Mouse (Mus musculus) liver, embryonic 11.5 days (tissue): ENCODE measurements around the gene Mbtps1. TPM values are rescaled to one million over a fixed set of nuclear protein-coding genes. Genes with fewer than 3 reads are reported as not detected.

ENCODE experiments used
- ATAC-seq: fragments of 200-750 bp; cut with Nextera tagmentation; replicated peaks from 2 replicates; pipeline ENCODE4 v1.8.0; 2017; ENCODE audit warnings: moderate number of reproducible peaks, mild to moderate bottlenecking, moderate TSS enrichment, moderate library complexity; ENCODE audit not compliant: low FRiP score
- DNase-seq: peaks from one replicate; pipeline ENCODE4 v3.0.0-alpha.2; 2017; ENCODE audit warnings: low spot score
- H3K27ac ChIP-seq: fragments of 300-500 bp; sonication (generic); 2 replicates; pipeline ENCODE4 v1.5.1; 2014; ENCODE audit warnings: mild to moderate bottlenecking, low read depth, low read length, control low read depth
- H3K27me3 ChIP-seq: fragments of 300-500 bp; sonication (generic); replicated peaks from 2 replicates; pipeline ENCODE4 v1.6.1; 2014; ENCODE audit warnings: low read length, mixed read lengths; ENCODE audit not compliant: control insufficient read depth, insufficient read depth
- H3K36me3 ChIP-seq: fragments of 300-500 bp; sonication (generic); 2 replicates; pipeline ENCODE4 v1.6.1; 2014; ENCODE audit warnings: mild to moderate bottlenecking, low read length, moderate library complexity, mixed read lengths; ENCODE audit not compliant: control insufficient read depth, insufficient read depth
- H3K4me1 ChIP-seq: fragments of 300-500 bp; sonication (generic); replicated peaks from 2 replicates; pipeline ENCODE4 v1.6.1; 2014; ENCODE audit warnings: low read length, mixed read lengths; ENCODE audit not compliant: control insufficient read depth, insufficient read depth
- H3K4me2 ChIP-seq: fragments of 300-500 bp; sonication (generic); 2 replicates; pipeline ENCODE4 v1.6.1; 2014; ENCODE audit warnings: mild to moderate bottlenecking, control low read depth, moderate library complexity
- H3K4me3 ChIP-seq: fragments of 300-500 bp; sonication (generic); 2 replicates; pipeline ENCODE4 v1.5.1; 2014; ENCODE audit warnings: low read depth, low read length, control low read depth
- H3K9ac ChIP-seq: fragments of 300-500 bp; sonication (generic); 2 replicates; pipeline ENCODE4 v1.6.1; 2014; ENCODE audit warnings: low read depth, low read length, control low read depth
- H3K9me3 ChIP-seq: fragments of 300-500 bp; sonication (generic); 2 replicates; pipeline ENCODE4 v1.6.1; 2016; ENCODE audit warnings: low read length, inconsistent platforms, mixed read lengths; ENCODE audit not compliant: control insufficient read depth
- WGBS: fragments of 180-500 bp; shearing (Covaris S2); extraction: QIAGEN DNeasy Blood & Tissue Kit; methylation state at CpG from one replicate; pipeline ENCODE4 v1.1.7; 2014; 5-methylcytosine and 5-hydroxymethylcytosine counted together
- polyA plus RNA-seq: library from polyadenylated mRNA; unstranded; fragments of >200 nt; fragmentation: Nextera tagmentation; extraction: Ambion mirVana; gene quantifications from 2 replicates; pipeline ENCODE4 v1.2.1, GENCODE M21; 2014

Mbtps1 gene
- polyA plus RNA-seq, 1 experiment from 2014 or later: 68.6 TPM

GRCm38 (mm10) chr8:119505488-119505887 lies 53.0 kb downstream of the Mbtps1 start:
- H3K27me3 ChIP-seq: peaks cover 6% of the 10 kb centered on the region
- H3K27ac ChIP-seq: no peak overlapping the region
- ATAC-seq: no peak
- H3K4me3 ChIP-seq: no peak overlapping the region
- 42% methylated on average over 9 of the region's 9 CpGs for WGBS
- H3K36me3 ChIP-seq: peaks cover 23% of the 10 kb centered on the region
- no peak overlapping the region for H3K4me2 ChIP-seq
- H3K9ac ChIP-seq: no peak overlapping the region
- H3K9me3 ChIP-seq: no peaks in the 10 kb centered on the region
- no peak for DNase-seq
- H3K4me1 ChIP-seq: no peaks in the 10 kb centered on the region

DNA sequence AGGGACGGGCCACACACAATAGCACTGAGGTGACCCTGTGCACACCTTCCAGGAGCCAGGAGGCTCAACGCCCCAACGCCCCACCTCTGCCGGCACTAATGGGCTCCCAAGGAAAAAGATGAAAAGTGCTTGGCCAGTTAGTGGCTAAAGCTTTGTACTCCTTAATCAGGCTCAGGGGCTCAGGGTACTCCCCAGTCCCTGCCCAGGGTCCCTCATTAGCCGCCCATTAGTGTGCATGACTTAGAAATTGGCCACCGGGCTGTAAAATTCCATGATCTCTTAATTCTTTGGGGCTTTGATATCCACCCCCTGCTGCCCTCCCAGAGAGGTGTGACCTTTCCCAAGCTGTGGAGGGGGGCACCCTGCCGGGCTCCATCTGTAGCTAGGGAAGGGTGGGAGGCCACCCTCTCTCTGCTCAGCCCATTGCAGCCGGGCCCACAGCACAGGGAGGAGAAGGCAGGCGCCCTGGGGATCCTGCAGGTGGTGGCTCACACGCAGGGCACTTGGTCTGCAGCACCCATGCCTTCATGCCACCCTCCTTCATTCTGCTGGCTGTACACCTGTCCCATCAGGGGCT lies 55.3 kb downstream of the Mbtps1 start:
- Histone ChIP-seq H3K4me1 (no peaks in the 10 kb centered on the region), H3K4me2 (no peak overlapping the region), H3K4me3 (no peak overlapping the region), H3K27ac (no peak overlapping the region), H3K36me3 (peaks cover 8% of the 10 kb centered on the region; the same call in 1 of the 2 replicates), H3K9me3 (no peaks in the 10 kb centered on the region), H3K27me3 (peaks cover 6% of the 10 kb centered on the region), H3K9ac (no peak overlapping the region)
- ATAC-seq (no peak), DNase-seq (no peak)
- WGBS: 54% methylated on average over 10 of the region's 10 CpGs

- DNase-seq (no peak), ATAC-seq (no peak)
- no peak overlapping the region for H3K4me2 ChIP-seq
- H3K9me3 ChIP-seq: no peaks in the 10 kb centered on the region
- H3K4me1 ChIP-seq: no peaks in the 10 kb centered on the region
- no peak overlapping the region for H3K4me3 ChIP-seq
- H3K27me3 ChIP-seq: peaks cover 6% of the 10 kb centered on the region
- H3K9ac ChIP-seq: no peak overlapping the region
- H3K27ac ChIP-seq: no peak overlapping the region
- H3K36me3 ChIP-seq: peaks cover under 1% of the 10 kb centered on the region; the same call in 1 of the 2 replicates
- WGBS: 45% methylated on average over 4 of the region's 4 CpGs
Observed at GRCm38 (mm10) chr8:119502111-119502510, 56.4 kb downstream of the Mbtps1 start.

DNA sequence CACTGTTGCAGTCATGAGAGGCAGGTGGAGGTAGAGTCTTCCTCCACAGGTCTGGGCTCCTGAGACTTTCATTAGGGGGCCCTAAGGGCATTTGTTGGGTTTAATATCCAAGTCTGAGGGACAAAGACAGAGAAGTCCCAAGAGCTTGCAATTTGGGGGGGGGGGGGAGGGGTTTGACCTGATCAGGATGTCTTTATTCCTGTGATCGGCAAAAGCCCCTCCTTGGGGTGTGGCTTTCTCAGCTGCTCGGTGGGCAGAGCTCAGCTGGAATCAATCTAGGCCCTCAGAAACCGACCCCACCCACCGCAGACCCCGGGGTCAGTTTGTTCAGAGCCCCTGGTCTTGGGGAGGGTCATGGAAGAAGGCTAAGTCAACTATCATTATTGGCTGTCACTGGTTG lies 56.9 kb downstream of the Mbtps1 start, which contains the start of gene Slc38a8:
Gene Slc38a8 (minus strand): TSS at position 101 of the 400 bp plus-strand sequence.
- no peak within 1 kb of the TSS for H3K27ac ChIP-seq
- no peak within 1 kb of the TSS for H3K9ac ChIP-seq
- no peak for DNase-seq
- no peak within 1 kb of the TSS for H3K4me3 ChIP-seq
- WGBS: 46% methylated on average over 5 of the region's 5 CpGs
- no peaks in the 10 kb centered on the region for H3K4me1 ChIP-seq
- no peak for ATAC-seq
- no peaks in the 10 kb centered on the region for H3K9me3 ChIP-seq
- no peak within 1 kb of the TSS for H3K4me2 ChIP-seq
- no peaks in the 10 kb centered on the region for H3K36me3 ChIP-seq
- H3K27me3 ChIP-seq: peaks cover 7% of the 10 kb centered on the region

DNA sequence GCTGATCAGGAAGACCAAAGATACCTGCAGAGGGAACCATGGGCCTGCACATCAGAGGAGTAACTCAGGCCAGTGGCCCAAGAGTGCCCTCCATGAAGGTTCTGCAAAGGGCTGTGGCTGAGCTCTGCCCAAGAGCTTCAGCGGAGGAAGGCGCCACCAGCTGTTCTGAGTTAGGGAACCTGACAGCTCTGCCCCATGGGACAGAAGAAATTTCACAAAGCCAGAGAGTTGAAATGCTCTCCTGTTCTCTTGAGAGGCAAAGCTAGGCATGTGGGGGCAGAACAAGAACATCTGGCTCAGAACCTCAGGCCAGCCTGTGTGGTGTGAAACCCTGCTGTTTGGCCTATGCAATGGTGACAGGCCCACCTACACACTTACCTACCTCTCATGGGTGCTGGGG lies 58.7 kb downstream of the Mbtps1 start:
- Histone ChIP-seq H3K27me3 (peaks cover 14% of the 10 kb centered on the region), H3K9ac (no peak overlapping the region), H3K4me2 (no peak overlapping the region), H3K4me3 (no peak overlapping the region), H3K27ac (no peak overlapping the region), H3K9me3 (no peaks in the 10 kb centered on the region), H3K36me3 (no peaks in the 10 kb centered on the region), H3K4me1 (no peaks in the 10 kb centered on the region)
- DNase-seq: no peak
- 89% methylated on average over 2 of the region's 2 CpGs for WGBS
- no peak for ATAC-seq

DNA sequence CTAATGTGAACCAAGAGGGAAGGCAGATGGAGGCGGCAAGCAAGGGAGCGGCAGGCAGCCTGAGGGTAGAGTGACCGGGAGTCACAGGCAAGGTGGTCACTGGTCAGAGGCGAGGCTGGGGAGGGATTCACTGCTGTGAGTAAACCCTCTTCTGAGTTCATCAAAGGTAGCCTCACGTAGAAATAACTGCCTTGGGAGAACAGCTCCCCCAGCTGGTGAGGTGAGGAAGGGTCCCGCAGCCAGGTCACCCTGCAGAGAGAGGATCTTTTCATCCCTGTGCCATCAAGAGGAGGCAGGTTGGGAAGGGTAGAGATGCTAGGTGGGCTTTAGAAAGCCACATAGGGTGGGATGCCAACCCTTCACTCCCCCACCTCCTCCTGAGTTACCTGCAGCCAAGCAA lies 61.7 kb downstream of the Mbtps1 start:
- WGBS: 26% methylated on average over 6 of the region's 6 CpGs
- no peak overlapping the region for H3K4me3 ChIP-seq
- no peaks in the 10 kb centered on the region for H3K36me3 ChIP-seq
- H3K4me2 ChIP-seq: no peak overlapping the region
- H3K9ac ChIP-seq: no peak overlapping the region
- DNase-seq: no peak
- no peak for ATAC-seq
- H3K27ac ChIP-seq: no peak overlapping the region
- H3K9me3 ChIP-seq: no peaks in the 10 kb centered on the region
- H3K4me1 ChIP-seq: no peaks in the 10 kb centered on the region
- peaks cover 18% of the 10 kb centered on the region for H3K27me3 ChIP-seq

DNA sequence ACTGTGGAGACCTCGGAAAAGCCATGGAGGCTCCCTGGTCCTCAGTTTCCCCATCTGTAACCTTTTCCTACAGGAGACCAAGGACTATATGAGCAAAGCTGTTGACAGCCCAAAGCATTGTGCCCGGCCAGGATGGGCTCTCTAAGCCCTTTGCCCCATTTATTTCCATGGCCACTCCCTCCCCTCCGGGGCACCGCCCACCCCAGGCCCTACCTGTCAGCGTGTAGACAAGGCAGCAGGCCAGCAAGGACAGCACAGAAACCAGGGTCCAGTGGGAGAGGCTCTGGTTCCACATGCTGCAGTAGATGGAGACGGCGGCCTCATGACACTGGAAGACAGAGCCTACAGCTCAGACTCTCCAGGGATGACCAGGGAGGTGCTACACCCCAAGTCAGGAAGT lies 71.4 kb downstream of the Mbtps1 start:
- H3K4me3 ChIP-seq: no peak overlapping the region
- H3K9me3 ChIP-seq: no peaks in the 10 kb centered on the region
- H3K36me3 ChIP-seq: no peaks in the 10 kb centered on the region
- H3K27me3 ChIP-seq: peaks cover 4% of the 10 kb centered on the region; the same call in 1 of the 2 replicates
- no peak overlapping the region for H3K9ac ChIP-seq
- H3K27ac ChIP-seq: no peak overlapping the region
- ATAC-seq (no peak), DNase-seq (no peak)
- H3K4me1 ChIP-seq: peaks cover 10% of the 10 kb centered on the region
- 67% methylated on average over 7 of the region's 7 CpGs for WGBS
- no peak overlapping the region for H3K4me2 ChIP-seq

DNA sequence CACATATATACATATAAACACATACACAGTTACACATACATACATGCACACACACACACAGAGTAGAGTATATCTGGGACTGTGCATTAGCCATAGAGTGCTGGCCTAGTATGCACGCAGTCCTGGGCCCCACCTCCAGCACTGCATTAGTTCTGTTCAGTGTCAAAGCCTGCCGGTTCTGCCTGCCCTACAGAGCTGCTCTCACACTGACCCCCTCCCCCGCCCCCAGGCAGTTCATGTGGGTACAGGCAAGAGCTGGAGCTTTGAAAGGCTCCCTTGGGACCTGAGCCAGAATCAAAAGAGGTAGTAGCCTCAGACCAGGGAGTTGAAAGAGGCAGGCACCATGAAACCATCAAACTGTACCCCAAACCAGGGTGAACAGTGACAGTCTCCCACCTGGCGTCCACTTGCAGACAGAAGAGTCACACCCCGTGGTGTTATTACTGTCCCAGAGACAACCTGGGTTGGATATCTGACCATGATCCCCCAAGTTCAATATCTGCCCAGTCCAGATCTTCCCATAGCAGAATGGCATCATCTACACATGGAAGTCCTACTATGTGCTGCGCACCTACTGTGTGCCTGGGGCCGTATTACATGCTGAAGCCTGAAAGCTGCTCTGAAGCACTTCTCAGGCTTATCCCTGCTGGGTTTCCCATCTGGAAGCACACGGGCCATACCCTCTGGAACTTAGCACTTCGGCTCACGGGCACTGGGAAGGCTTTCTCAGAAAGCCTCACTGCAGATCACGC lies 74.2 kb downstream of the Mbtps1 start:
- ATAC-seq: no peak
- no peaks in the 10 kb centered on the region for H3K36me3 ChIP-seq
- 76% methylated on average over 11 of the region's 11 CpGs for WGBS
- no peak overlapping the region for H3K4me2 ChIP-seq
- H3K9ac ChIP-seq: no peak overlapping the region
- no peaks in the 10 kb centered on the region; the same call in 1 of the 2 replicates for H3K4me1 ChIP-seq
- H3K9me3 ChIP-seq: no peaks in the 10 kb centered on the region
- no peak overlapping the region for H3K27ac ChIP-seq
- no peak overlapping the region for H3K4me3 ChIP-seq
- H3K27me3 ChIP-seq: 0 out of 2 replicates have a peak, but pooled peaks cover 2% of the 10 kb centered on the region
- no peak for DNase-seq

GRCm38 (mm10) chr8:119478684-119479083 lies 79.9 kb downstream of the Mbtps1 start:
- WGBS: 23% methylated on average over 5 of the region's 5 CpGs
- no peaks in the 10 kb centered on the region; the same call in 1 of the 2 replicates for H3K27me3 ChIP-seq
- no peaks in the 10 kb centered on the region for H3K9me3 ChIP-seq
- H3K4me3 ChIP-seq: no peak overlapping the region
- H3K4me1 ChIP-seq: no peaks in the 10 kb centered on the region
- ATAC-seq (no peak), DNase-seq (no peak)
- H3K9ac ChIP-seq: no peak overlapping the region
- no peak overlapping the region for H3K27ac ChIP-seq
- no peak overlapping the region for H3K4me2 ChIP-seq
- no peaks in the 10 kb centered on the region for H3K36me3 ChIP-seq
